Comparison of ENCODE assay signal across 10 mouse cellular contexts in genomic region chr15:27593717-27594116, GRCm38 (mm10). TPM values are rescaled to one million over a fixed set of nuclear protein-coding genes. Genes with fewer than 3 reads are reported as not detected.
DNase-seq lines count a peak whose midpoint lies in the region; ATAC-seq and TF ChIP-seq lines count a peak whose summit lies in the region.
"Had no signal": no experiment of that assay in that cellular context is flagged by ENCODE, and none has a peak within 500 bp of the region (broad histone marks: within the 10 kb centered on the region; RNA-seq: fewer than 3 reads in every experiment).

No protein-coding gene starts in this region.

- peaks cover 24% of the 10 kb centered on the region for H3K79me2 ChIP-seq in C2C12 (ENCODE audit: control insufficient read depth, insufficient read depth)

- peak; percentile 31 for DNase-seq in kidney, adult 18-20 months
- DNase-seq in WW6 (ENCODE audit: low read depth, low spot score), result peak; percentile 22
- DNase-seq in embryo, embryonic 11 days, result peak; percentile 37
- DNase-seq in urinary bladder, postnatal 10 days (ENCODE audit: low spot score), result no peak
- no peak for DNase-seq in spleen, adult 18-20 months

- TF ChIP-seq CTCF in C2C12 (IDR thresholded peaks at IDR 0.05; ENCODE audit: control insufficient read depth, insufficient read depth, insufficient read length), result peak; percentile 8

- peaks cover 29% of the 10 kb centered on the region for H3K36me3 ChIP-seq in kidney, embryonic 14.5 days (ENCODE audit: control insufficient read depth, insufficient read depth, low read length)
- H3K36me3 ChIP-seq in C2C12 (ENCODE audit: control insufficient read depth, insufficient read depth), result peaks cover 99% of the 10 kb centered on the region

- 84% methylated on average over 13 of the region's 13 CpGs for WGBS in kidney, embryonic 14.5 days

- H3K27ac ChIP-seq in kidney, embryonic 14.5 days (ENCODE audit: low read depth, low read length), result no peak overlapping the region
- H3K27ac ChIP-seq: forebrain, embryonic 10.5 days had no signal

- no peaks in the 10 kb centered on the region for H3K9me3 ChIP-seq in kidney, embryonic 14.5 days (ENCODE audit: control insufficient read depth, low read length)
- H3K9me3 ChIP-seq: forebrain, embryonic 10.5 days had no signal

- no peaks in the 10 kb centered on the region for H3K27me3 ChIP-seq in kidney, embryonic 14.5 days (ENCODE audit: control insufficient read depth, insufficient read depth, low read length)
- no peaks in the 10 kb centered on the region for H3K27me3 ChIP-seq in C2C12 (ENCODE audit: control insufficient read depth, insufficient read depth, insufficient read length)

- H3K4me2 ChIP-seq in kidney, embryonic 14.5 days (replicated peaks; ENCODE audit: low read depth, low read length), result no peak overlapping the region

- no peaks in the 10 kb centered on the region for H3K4me1 ChIP-seq in kidney, embryonic 14.5 days (ENCODE audit: control insufficient read depth, insufficient read depth, low read length)

- no peaks in the 10 kb centered on the region for H3K79me3 ChIP-seq in C2C12 (ENCODE audit: low read depth)

- no peak overlapping the region for H3ac ChIP-seq in C2C12 (ENCODE audit: control insufficient read depth, insufficient read length, low read depth)

- ATAC-seq in kidney, embryonic 14.5 days (ENCODE audit: low FRiP score, low TSS enrichment), result no peak
- no peak for ATAC-seq in inflammation-experienced regulatory T-cells, adult 6 months
- ATAC-seq: activated CD4-positive, CD25-positive, alpha-beta regulatory T cell, adult 4 months had no signal

- no peak overlapping the region for H3K4me3 ChIP-seq in kidney, embryonic 14.5 days (ENCODE audit: low read length)
- no peak overlapping the region for H3K4me3 ChIP-seq in C2C12 (ENCODE audit: insufficient read depth, poor library complexity, severe bottlenecking)
- H3K4me3 ChIP-seq: forebrain, embryonic 10.5 days had no signal

- H3K9ac ChIP-seq in kidney, embryonic 14.5 days (ENCODE audit: low read depth, low read length), result no peak overlapping the region

TF ChIP-seq in C2C12, 6 proteins besides CTCF, POLR2A, EP300 and RAD21:
- TF ChIP-seq FOSL1 (IDR thresholded peaks at IDR 0.05; ENCODE audit: insufficient read depth, low read length, poor library complexity, severe bottlenecking) (no peak), MYOG (IDR thresholded peaks at IDR 0.05; ENCODE audit: control insufficient read depth, extremely low read depth, insufficient read length) (no peak), MYOD1 (IDR thresholded peaks at IDR 0.05; ENCODE audit: control insufficient read depth, insufficient read length, low read depth) (no peak), USF1 (IDR thresholded peaks at IDR 0.05; ENCODE audit: low read depth) (no peak), MAX (IDR thresholded peaks at IDR 0.05) (no peak), CEBPB (IDR thresholded peaks at IDR 0.05; ENCODE audit: low read depth) (no peak)

RNA-seq across cellular contexts. Expression of gene Otulin, which starts 36.8 kb away (rescaled TPM):
- polyA plus RNA-seq in kidney, embryonic 14.5 days (2014; fragmentation: Nextera tagmentation; extraction: Ambion mirVana), result 38.5 and 41.3 TPM in 2 replicates
- 48.8 TPM for polyA plus RNA-seq in C2C12 (2012; fragmentation: generic; extraction: Trizol)
- 10 to 100 TPM; 10.4 to 14.3 (median 12.3) TPM for polyA plus RNA-seq in inflammation-experienced regulatory T-cells, adult 6 months (2017; shearing (Covaris generic))

Comparison
In these comparisons a context has a peak if more than half of its experiments do, and no peak if none do; other contexts are left out.
1. DNase-seq: peak in kidney, adult 18-20 months (single experiment), WW6 (single experiment) and embryo, embryonic 11 days (single experiment); none in urinary bladder, postnatal 10 days (single experiment) and spleen, adult 18-20 months (0 of 2).